Mouse (Mus musculus) c-Kit-positive CD71-negative TER-119-negative erythroid progenitor cells, embryonic 14.5 days (primary cell): ENCODE measurements around the gene Naip6.
"Not testable (repeated sequence)": the region's sequence is repeated elsewhere in the genome, so short reads cannot be mapped to it uniquely, and the experiment has no call there.

Source experiments
- DNase-seq: peaks from one replicate; pipeline ENCODE4 v3.0.0-alpha.2; 2013; ENCODE audit warnings: low read depth

Gene Naip6

DNA sequence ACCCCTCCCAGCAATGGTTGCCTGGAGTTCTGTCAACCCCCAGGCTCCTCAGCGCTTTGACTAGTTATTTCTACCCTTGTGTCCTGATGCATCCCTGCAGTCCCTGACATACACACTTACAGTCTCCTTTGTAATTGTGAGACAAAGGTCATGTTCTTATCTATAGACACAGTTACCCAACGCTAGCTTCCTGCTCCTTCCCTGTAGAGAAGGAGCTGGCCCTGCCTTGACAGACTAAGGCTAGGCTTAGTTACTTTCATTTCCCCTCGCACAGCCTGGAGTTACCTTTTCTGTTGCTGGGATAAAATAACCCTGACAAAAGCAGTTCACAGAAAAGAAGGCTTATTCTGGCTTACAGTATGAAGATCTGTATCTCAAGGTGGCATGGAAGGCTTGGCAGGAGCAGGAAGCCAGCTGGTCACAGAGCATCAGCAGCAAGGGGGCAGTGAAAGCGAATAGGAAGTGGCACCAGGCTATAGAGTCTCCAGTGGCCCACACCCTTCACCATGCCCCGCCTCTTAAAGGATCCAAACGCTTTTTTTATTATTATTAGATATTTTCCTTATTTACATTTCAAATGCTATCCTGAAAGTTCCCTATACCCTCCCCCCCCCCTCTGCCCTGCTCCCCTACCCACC, at the start of gene Naip6:
Naip6 (minus strand) TSS at position 419 of the 638 bp plus-strand sequence.
- DNase-seq, result not testable (repeated sequence)

- not testable (repeated sequence) for DNase-seq
Measured at GRCm38 (mm10) chr13:100352315-100352714, 34.8 kb upstream of the Naip6 start.

GRCm38 (mm10) chr13:100349510-100350173, 32.2 kb upstream of the Naip6 start:
- DNase-seq, result not testable (repeated sequence)

- DNase-seq, result no peak
Measured at GRCm38 (mm10) chr13:100341822-100342221, 24.3 kb upstream of the Naip6 start.

GRCm38 (mm10) chr13:100331728-100332127, 14.3 kb upstream of the Naip6 start:
- not testable (repeated sequence) for DNase-seq

GRCm38 (mm10) chr13:100328899-100329298, 11.4 kb upstream of the Naip6 start:
- DNase-seq, result not testable (repeated sequence)

DNA sequence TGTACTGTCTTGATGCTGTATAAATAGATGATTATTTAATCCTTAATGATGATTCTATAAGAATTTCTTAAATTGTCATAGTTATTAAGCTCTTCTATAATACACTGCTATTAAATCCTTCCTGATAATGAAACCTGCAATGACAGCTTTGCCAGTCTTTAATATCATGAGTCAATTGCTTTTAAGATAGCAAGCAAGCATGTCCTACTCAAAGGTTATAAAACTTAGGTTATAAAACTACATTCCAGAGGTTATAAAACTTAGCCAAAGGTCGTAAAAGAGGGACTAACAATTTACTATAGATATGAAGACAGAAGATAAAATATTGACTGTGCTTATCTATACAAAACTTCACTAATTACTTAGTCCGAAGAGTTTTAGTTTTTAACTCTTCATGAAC, 10.6 kb upstream of the Naip6 start:
- DNase-seq, result not testable (repeated sequence)

DNA sequence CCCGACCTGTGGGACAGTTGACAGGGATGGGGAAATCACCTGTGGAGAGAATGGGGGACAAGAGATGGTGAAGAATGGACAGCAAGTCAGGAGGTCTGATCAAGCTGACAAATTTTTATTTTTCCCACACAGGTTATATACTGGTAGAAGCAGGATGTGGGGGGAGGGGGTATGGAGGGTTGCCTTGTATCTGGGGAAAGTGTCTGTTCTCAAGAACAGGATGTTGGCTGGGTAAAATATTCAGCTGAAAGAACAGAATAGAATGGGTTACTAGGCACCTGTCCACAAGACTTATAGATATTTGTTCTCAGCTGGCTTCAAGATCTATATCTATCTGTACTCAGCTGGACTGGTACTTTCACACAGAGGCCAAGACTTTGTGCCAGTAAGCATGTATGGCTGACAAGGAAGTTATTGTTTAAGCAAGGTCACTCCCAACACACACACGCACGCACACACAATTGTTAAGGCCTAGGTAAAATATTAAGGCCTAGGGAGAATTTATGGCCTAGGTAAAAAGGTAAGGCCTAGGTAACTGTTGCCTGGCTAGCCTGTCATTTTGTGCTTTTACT, 4.9 kb upstream of the Naip6 start:
- DNase-seq, result not testable (repeated sequence)

- no peak for DNase-seq
Measured at GRCm38 (mm10) chr13:100284611-100285010, 32.9 kb downstream of the Naip6 start.

DNA sequence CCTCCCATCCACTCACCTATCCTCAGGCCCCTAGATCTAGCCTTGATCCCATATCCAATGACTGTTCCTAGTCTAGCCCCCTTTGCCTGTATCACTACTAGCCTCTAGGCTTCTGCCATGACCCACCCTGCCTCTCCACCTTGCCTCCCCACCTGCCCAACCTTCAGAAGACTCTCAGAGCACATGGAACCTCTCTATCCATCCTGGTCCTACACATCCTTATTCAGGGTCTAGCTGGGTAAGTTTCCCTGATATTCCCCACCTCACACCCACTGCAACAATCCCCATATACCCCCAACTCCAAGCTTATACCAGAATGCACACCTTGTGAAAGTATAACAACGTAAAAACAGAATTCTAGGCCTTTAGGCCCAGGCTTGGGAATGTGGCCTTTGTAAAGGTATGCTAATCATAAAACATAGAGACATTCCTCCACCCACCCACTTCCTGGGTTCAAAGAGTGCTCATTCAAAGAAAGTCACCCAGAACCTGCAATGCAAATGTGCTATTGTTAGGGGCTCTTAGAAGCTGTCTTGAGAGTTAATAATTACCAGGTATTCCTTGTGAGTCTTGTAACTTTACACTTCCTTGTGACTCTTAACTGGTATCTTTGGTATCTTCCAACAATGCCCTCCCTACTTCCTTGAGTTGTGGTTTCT, 45.9 kb downstream of the Naip6 start:
- DNase-seq, result not testable (repeated sequence)

GRCm38 (mm10) chr13:100256996-100257395, 60.5 kb downstream of the Naip6 start:
- DNase-seq, result not testable (repeated sequence)

DNA sequence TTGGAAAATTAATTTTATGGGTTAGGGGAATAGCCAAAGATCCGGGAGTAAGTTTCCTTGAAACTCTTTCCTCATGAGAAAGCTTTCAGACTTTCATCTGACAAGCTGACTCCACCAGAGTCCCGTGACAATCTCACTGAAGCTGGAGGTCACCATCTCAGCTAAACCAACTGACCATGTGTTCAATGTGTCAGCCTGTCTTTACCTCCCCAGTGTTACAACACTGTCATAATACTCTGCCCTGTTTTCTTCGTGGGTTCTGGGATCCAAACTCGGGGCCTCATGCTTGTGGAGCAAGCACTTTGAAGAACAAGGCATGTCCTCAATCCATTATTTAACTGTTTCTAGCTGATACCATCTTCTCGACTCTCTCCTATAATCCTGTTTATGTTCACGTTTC, 61.5 kb downstream of the Naip6 start:
- not testable (repeated sequence) for DNase-seq

GRCm38 (mm10) chr13:100251897-100252296, 65.6 kb downstream of the Naip6 start:
- DNase-seq, result not testable (repeated sequence)

DNA sequence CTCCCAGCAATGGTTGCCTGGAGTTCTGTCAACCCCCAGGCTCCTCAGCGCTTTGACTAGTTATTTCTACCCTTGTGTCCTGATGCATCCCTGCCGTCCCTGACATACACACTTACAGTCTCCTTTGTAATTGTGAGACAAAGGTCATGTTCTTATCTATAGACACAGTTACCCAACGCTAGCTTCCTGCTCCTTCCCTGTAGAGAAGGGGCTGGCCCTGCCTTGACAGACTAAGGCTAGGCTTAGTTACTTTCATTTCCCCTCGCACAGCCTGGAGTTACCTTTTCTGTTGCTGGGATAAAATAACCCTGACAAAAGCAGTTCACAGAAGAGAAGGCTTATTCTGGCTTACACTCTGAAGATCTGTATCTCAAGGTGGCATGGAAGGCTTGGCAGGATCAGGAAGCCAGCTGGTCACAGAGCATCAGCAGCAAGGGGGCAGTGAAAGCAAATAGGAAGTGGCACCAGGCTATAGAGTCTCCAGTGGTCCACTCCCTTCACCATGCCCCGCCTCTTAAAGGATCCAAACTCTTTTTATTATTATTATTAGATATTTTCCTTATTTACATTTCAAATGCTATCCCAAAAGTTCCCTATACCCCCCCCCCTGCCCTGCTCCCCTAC, 70.5 kb downstream of the Naip6 start:
- DNase-seq, result not testable (repeated sequence)

- not testable (repeated sequence) for DNase-seq
Measured at GRCm38 (mm10) chr13:100246223-100246622, 71.3 kb downstream of the Naip6 start, which contains the start of gene Naip5. Naip5 (minus strand) TSS chr13:100246323.

GRCm38 (mm10) chr13:100243702-100244101, 73.8 kb downstream of the Naip6 start:
- DNase-seq, result no peak
